ENCODE assay signal across 20 mouse cellular contexts in the genomic region with DNA sequence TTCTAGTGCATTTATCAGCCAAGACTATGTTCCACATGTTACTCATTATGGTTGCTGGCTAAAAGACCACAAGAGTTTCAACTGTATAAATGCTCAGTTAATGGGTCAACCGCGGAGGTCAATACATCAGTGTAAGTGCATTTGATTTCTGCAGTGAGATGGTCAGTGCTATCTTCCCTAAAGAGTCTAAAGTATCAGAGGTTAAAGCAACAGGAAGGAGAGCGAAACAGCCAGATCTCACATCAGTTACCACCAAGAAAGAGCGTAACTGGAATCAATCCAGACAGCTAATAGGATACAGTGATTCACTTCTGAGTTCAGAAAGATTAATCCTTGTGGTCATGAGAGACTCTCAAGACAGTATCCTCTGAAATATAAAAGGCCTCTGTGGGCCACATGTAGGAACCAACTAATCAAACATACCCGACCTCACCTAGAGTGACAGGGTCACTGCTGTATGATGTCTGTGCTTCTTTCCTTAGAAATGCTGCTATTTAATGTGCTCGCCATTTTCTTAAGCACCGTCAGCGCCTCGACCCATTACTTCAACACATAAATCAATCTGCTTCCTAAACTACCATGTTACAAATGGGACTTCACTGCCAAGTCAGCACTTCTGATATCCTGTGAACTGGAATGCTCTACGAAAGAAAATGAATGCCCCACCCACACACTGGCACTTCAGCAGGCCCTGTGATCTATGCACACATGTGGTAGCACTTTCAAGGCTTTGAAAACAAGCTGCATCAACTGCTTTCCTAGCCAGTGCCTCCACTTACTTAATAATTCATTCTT. TPM values are rescaled to one million over a fixed set of nuclear protein-coding genes. Genes with fewer than 3 reads are reported as not detected.
DNase-seq lines count a peak whose midpoint lies in the region; TF ChIP-seq lines count a peak whose summit lies in the region.
"Had no signal": no experiment of that assay in that cellular context is flagged by ENCODE, and none has a peak within 500 bp of the region (broad histone marks: within the 10 kb centered on the region; RNA-seq: fewer than 3 reads in every experiment).

No protein-coding gene starts in this region.

- H3K4me1 ChIP-seq in kidney, adult 2 months (ENCODE audit: control insufficient read depth, insufficient read depth, low read length), result peaks cover 16% of the 10 kb centered on the region; the same call in 1 of the 2 replicates
- H3K4me1 ChIP-seq: midbrain, embryonic 10.5 days had no signal

- H3K36me3 ChIP-seq in kidney, adult 2 months (ENCODE audit: control insufficient read depth, insufficient read depth, low read length), result no peaks in the 10 kb centered on the region
- no peaks in the 10 kb centered on the region for H3K36me3 ChIP-seq in C2C12 (ENCODE audit: control insufficient read depth, insufficient read depth)

- no peak overlapping the region for H3K27ac ChIP-seq in kidney, adult 2 months (ENCODE audit: insufficient read depth, low read depth, low read length)
- H3K27ac ChIP-seq: gastrocnemius, adult 2 months; midbrain, embryonic 10.5 days had no signal

- no peak for TF ChIP-seq POLR2A in kidney, adult 2 months (IDR thresholded peaks at IDR 0.05; ENCODE audit: low read depth, low read length)

- peak; percentile 22 for DNase-seq in kidney, adult 2 months
- no peak for DNase-seq in kidney, postnatal 36 days
- DNase-seq in embryo, embryonic 10.5 days (ENCODE audit: low spot score), result peak; percentile 47
- peak; percentile 58 for DNase-seq in mesoderm, embryonic 11.5 days (ENCODE audit: low read depth, low spot score)
- DNase-seq in urinary bladder, postnatal 14 days (ENCODE audit: low spot score), result no peak
- no peak for DNase-seq in yolk sac, embryonic 10.5 days (ENCODE audit: low spot score)
- DNase-seq: adrenal gland, postnatal 36 days; cerebellum, adult 18-20 months; cerebellum, postnatal 25 days; gastrocnemius, adult 2 months; heart, postnatal 4 days; kidney, adult 11 months; kidney, postnatal 10 days; liver; lung, postnatal 14 days; right cerebral cortex, adult 18-20 months; thymus, postnatal 14 days had no signal

- TF ChIP-seq CTCF in kidney, adult 2 months (conservative IDR thresholded peaks at IDR 0.05; ENCODE audit: insufficient read depth, insufficient read length, low read depth, low read length), result no peak
- no peak for TF ChIP-seq CTCF in C2C12 (IDR thresholded peaks at IDR 0.05; ENCODE audit: control insufficient read depth, insufficient read depth, insufficient read length)

- H3ac ChIP-seq in C2C12 (ENCODE audit: control insufficient read depth, insufficient read length, low read depth), result no peak overlapping the region

- H3K4me3 ChIP-seq in kidney, adult 2 months (ENCODE audit: insufficient read depth, low read depth, low read length), result no peak overlapping the region
- H3K4me3 ChIP-seq in C2C12 (ENCODE audit: insufficient read depth, poor library complexity, severe bottlenecking), result no peak overlapping the region
- H3K4me3 ChIP-seq: gastrocnemius, adult 2 months; heart, embryonic 13.5 days; midbrain, embryonic 10.5 days had no signal

- H3K79me2 ChIP-seq in C2C12 (ENCODE audit: control insufficient read depth, insufficient read depth), result peaks cover 14% of the 10 kb centered on the region

- H3K79me3 ChIP-seq in C2C12 (ENCODE audit: low read depth), result peaks cover 6% of the 10 kb centered on the region

- no peaks in the 10 kb centered on the region for H3K27me3 ChIP-seq in kidney, adult 2 months (replicated peaks; ENCODE audit: control insufficient read depth, insufficient read depth, low read length)
- no peaks in the 10 kb centered on the region for H3K27me3 ChIP-seq in C2C12 (ENCODE audit: control insufficient read depth, insufficient read depth, insufficient read length)
- H3K27me3 ChIP-seq: heart, embryonic 13.5 days had no signal

- WGBS in kidney, adult 2 months, result 53% methylated on average over 10 of the region's 10 CpGs

TF ChIP-seq in C2C12, 6 proteins besides CTCF, POLR2A, EP300 and RAD21:
- peak; percentile 5 for TF ChIP-seq MAX (IDR thresholded peaks at IDR 0.05)
- TF ChIP-seq USF1 (IDR thresholded peaks at IDR 0.05; ENCODE audit: low read depth), result no peak

RNA-seq across cellular contexts. Expression of gene Aplp2, which starts 30.1 kb away (rescaled TPM):
- polyA plus RNA-seq in kidney, adult 2 months (2012; rRNA removed), result 556 and 574 TPM in 2 replicates
- 47.3 TPM for polyA plus RNA-seq in C2C12 (2012; fragmentation: generic; extraction: Trizol)

RNA-seq across cellular contexts. Expression of gene St14, which starts 49.8 kb away (rescaled TPM):
- polyA plus RNA-seq in kidney, adult 2 months (2012; rRNA removed), result 62.8 and 71.2 TPM in 2 replicates
- polyA plus RNA-seq in C2C12 (2012; fragmentation: generic; extraction: Trizol), result 0.02 TPM

Comparison
In these comparisons a context has a peak if more than half of its experiments do, and no peak if none do; other contexts are left out.
1. DNase-seq: peak in kidney, adult 2 months (single experiment), embryo, embryonic 10.5 days (single experiment) and mesoderm, embryonic 11.5 days (single experiment); none in kidney, postnatal 36 days (0 of 2), urinary bladder, postnatal 14 days (single experiment) and yolk sac, embryonic 10.5 days (single experiment).
2. RNA of gene Aplp2, which starts 30.1 kb away (polyA plus RNA-seq): 556 to 574 TPM in kidney, adult 2 months; 47.3 TPM in C2C12 (single experiment); every median in the first group is over 10 times any median in the second.
3. RNA of gene St14, which starts 49.8 kb away (polyA plus RNA-seq): 62.8 to 71.2 TPM in kidney, adult 2 months; 0.02 TPM in C2C12 (single experiment); every median in the first group is over 10 times any median in the second.